Mouse (Mus musculus) midbrain, embryonic 16.5 days (tissue): ENCODE measurements around the gene Ccdc86. TPM values are rescaled to one million over a fixed set of nuclear protein-coding genes. Genes with fewer than 3 reads are reported as not detected.
A peak's percentile ranks its signal among the peaks of the same experiment; 100 is the strongest.

Experiments used
- ATAC-seq: fragments of 200-750 bp; cut with Nextera tagmentation; 2 replicates; pipeline ENCODE4 v1.8.0; 2017; ENCODE audit warnings: moderate TSS enrichment
- H3K27ac ChIP-seq: fragments of 300-500 bp; sonication (generic); 2 replicates; pipeline ENCODE4 v1.5.1; 2014; ENCODE audit warnings: mild to moderate bottlenecking, low read length, mixed read lengths
- H3K27me3 ChIP-seq: fragments of 300-500 bp; sonication (generic); 2 replicates; pipeline ENCODE4 v1.6.1; 2014; ENCODE audit warnings: low read depth, low read length, mixed read lengths; ENCODE audit not compliant: control insufficient read depth, insufficient read depth
- H3K36me3 ChIP-seq: fragments of 300-500 bp; sonication (generic); 2 replicates; pipeline ENCODE4 v1.6.1; 2014; ENCODE audit warnings: mild to moderate bottlenecking, low read length, moderate library complexity, mixed read lengths; ENCODE audit not compliant: control insufficient read depth, insufficient read depth
- H3K4me1 ChIP-seq: fragments of 300-500 bp; sonication (generic); 2 replicates; pipeline ENCODE4 v1.6.1; 2014; ENCODE audit warnings: mild to moderate bottlenecking, low read length, mixed read lengths; ENCODE audit not compliant: control insufficient read depth, insufficient read depth
- H3K4me2 ChIP-seq: fragments of 300-500 bp; sonication (generic); 2 replicates; pipeline ENCODE4 v1.6.1; 2014; ENCODE audit warnings: mild to moderate bottlenecking, low read length, mixed read lengths
- H3K4me3 ChIP-seq: fragments of 300-500 bp; sonication (generic); 2 replicates; pipeline ENCODE4 v1.5.1; 2014; ENCODE audit warnings: low read depth, mild to moderate bottlenecking, low read length, moderate library complexity, mixed read lengths
- H3K9ac ChIP-seq: fragments of 300-500 bp; sonication (generic); 2 replicates; pipeline ENCODE4 v1.6.1; 2014; ENCODE audit warnings: low read depth, low read length, mixed read lengths
- H3K9me3 ChIP-seq: fragments of 300-500 bp; sonication (generic); replicated peaks from 2 replicates; pipeline ENCODE4 v1.6.1; 2014; ENCODE audit warnings: mild to moderate bottlenecking, low read length, mixed read lengths; ENCODE audit not compliant: control insufficient read depth, poor library complexity, severe bottlenecking
- WGBS: fragments of 180-500 bp; shearing (Covaris S2); extraction: QIAGEN DNeasy Blood & Tissue Kit; methylation state at CpG from one replicate; pipeline ENCODE4 v1.1.7; 2014; 5-methylcytosine and 5-hydroxymethylcytosine counted together
- polyA plus RNA-seq: library from polyadenylated mRNA; unstranded; fragments of >200 nt; fragmentation: Nextera tagmentation; extraction: Ambion mirVana; gene quantifications from 2 replicates; pipeline ENCODE4 v1.2.1, GENCODE M21; 2015

Gene Ccdc86
- polyA plus RNA-seq, 1 experiment from 2014 or later = 13.5 TPM

DNA sequence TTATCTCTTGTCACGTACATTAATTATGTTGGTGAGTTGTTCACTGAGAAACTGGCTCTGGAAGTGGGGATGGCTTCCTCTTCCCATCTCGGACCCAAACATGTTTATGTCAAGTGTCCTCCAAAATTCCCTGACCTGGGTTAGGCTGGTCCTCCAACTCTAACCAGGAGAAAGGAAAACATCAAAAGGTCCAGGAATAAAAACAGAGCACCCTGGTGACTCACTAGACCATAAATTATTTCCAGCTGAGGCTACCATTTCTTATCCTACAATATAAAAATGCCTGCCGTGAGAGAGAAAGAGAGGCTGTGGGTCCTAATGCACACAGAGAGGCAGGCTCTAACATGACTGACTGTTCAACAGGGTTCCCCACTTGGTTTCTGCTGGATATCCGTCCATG, 24.8 kb downstream of the Ccdc86 start:
- H3K9me3 ChIP-seq = no peaks in the 10 kb centered on the region
- no peaks in the 10 kb centered on the region for H3K27me3 ChIP-seq
- no peak overlapping the region for H3K9ac ChIP-seq
- H3K36me3 ChIP-seq = no peaks in the 10 kb centered on the region
- no peak overlapping the region for H3K4me2 ChIP-seq
- no peaks in the 10 kb centered on the region for H3K4me1 ChIP-seq
- no peak for ATAC-seq
- H3K4me3 ChIP-seq = no peak overlapping the region
- H3K27ac ChIP-seq = no peak overlapping the region
- 66% methylated on average over 4 of the region's 4 CpGs for WGBS

DNA sequence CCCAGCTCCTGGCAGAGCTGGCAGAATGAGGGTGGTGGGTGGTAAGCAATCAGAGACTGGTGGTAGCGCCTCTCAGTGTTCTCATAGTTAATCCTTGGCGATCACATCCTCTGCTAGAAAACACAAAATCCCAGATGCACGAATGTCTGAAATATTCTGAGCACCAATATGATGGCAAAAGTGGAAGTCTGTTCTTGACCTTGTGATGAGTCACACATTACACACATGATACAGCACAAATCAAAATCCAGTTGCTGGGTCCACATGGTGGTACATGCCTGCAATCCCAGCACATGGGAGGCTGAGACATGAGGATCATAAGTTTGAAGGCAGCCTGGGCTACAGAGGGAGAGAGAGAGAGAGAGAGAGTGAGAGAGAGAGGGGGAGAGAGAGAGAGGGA, 28.0 kb downstream of the Ccdc86 start:
- Histone ChIP-seq H3K4me2 (no peak overlapping the region), H3K4me1 (0 out of 2 replicates have a peak, but pooled peaks cover 2% of the 10 kb centered on the region), H3K4me3 (no peak overlapping the region), H3K36me3 (no peaks in the 10 kb centered on the region), H3K27ac (no peak overlapping the region), H3K27me3 (no peaks in the 10 kb centered on the region), H3K9ac (no peak overlapping the region), H3K9me3 (no peaks in the 10 kb centered on the region)
- ATAC-seq = no peak
- WGBS = 70% methylated on average over 3 of the region's 3 CpGs

DNA sequence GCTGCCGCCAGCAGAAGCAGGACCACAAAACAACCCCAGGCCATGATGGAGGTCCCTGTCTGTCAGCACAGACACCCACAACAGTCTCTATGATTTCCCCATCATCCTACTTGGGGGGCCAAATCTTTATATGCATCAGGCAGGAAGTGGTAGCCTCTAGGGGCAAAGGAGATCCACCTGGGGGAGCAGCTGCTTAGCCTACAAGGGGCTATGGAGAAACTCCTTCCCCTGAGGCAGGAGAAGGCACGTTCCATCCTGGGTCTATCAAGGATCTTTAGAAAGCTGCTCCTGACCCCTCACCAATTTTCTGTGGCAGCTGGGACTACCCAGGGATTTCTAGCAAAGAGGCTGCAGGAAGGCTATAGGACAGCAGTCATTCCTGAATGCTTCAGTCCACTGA, 28.5 kb downstream of the Ccdc86 start, which contains the start of gene Zp1:
Zp1 (minus strand) TSS at position 101 of the 400 bp plus-strand sequence.
- Histone ChIP-seq H3K4me1 (0 out of 2 replicates have a peak, but pooled peaks cover 2% of the 10 kb centered on the region), H3K4me3 (no peak within 1 kb of the TSS), H3K9me3 (no peaks in the 10 kb centered on the region), H3K9ac (no peak within 1 kb of the TSS), H3K36me3 (no peaks in the 10 kb centered on the region), H3K4me2 (no peak within 1 kb of the TSS), H3K27ac (no peak within 1 kb of the TSS), H3K27me3 (no peaks in the 10 kb centered on the region)
- WGBS = 68% methylated on average over 2 of the region's 2 CpGs
- ATAC-seq = no peak

DNA sequence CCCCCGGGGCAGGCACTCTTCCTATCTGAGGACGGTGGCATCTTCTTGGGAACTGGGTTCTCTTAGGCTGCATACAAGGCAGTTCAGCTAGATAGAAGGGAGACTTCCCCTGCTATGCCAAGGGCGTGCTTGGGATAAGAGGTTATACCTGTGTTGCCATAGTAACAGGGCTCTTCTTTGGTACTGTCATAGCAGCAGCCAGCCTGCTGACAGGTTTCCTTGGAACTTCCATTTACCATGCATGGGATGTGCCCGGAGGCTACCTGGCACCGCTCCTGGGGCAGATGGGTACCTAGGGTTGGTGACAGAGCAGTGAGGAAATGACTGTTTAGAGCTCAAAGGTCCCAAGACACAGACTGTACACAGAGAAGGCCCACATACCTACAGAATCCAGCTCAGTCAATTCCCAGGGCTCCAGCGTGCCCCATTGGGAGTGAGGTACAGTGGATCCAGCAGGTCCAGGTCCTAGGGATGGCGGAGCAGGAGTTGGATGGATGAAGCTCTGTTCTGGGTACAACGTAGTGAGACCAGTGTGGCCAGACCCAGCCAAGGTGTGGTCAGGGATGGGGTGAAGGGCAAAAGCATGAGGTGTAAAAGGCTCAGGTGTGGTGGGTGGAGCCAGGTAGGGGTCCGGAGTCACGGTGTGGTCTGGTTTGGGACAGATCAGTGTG, 30.6 kb downstream of the Ccdc86 start:
- 0 out of 2 replicates have a peak, but pooled peaks cover 2% of the 10 kb centered on the region for H3K4me1 ChIP-seq
- no peaks in the 10 kb centered on the region for H3K27me3 ChIP-seq
- no peak overlapping the region for H3K4me2 ChIP-seq
- ATAC-seq = peak; percentile 78
- H3K4me3 ChIP-seq = no peak overlapping the region
- no peaks in the 10 kb centered on the region for H3K36me3 ChIP-seq
- 77% methylated on average over 10 of the region's 10 CpGs for WGBS
- H3K9ac ChIP-seq = no peak overlapping the region
- no peaks in the 10 kb centered on the region for H3K9me3 ChIP-seq
- no peak overlapping the region for H3K27ac ChIP-seq

DNA sequence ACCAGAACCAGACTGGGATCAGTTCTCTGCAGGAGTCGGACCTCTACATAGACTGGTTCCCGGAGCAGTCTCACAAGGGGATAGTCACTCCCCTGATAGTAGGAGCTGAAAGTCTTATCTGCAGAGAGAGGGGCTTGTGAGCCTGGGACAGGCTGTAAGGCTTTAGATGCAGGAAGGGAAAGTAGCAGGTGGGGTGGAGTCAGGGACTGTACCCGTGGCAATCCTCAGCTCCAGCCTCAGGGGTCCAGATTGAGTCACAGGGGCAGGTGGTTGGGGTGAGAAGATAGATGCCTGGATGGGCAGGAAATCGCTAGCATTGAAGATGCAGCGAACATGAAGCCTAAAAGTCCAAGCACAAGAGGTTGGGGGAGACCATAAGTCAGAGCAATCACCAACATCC, 32.6 kb downstream of the Ccdc86 start:
- H3K4me1 ChIP-seq = 0 out of 2 replicates have a peak, but pooled peaks cover 2% of the 10 kb centered on the region
- no peaks in the 10 kb centered on the region for H3K9me3 ChIP-seq
- no peak overlapping the region for H3K9ac ChIP-seq
- 72% methylated on average over 5 of the region's 5 CpGs for WGBS
- no peaks in the 10 kb centered on the region for H3K36me3 ChIP-seq
- ATAC-seq = no peak
- no peak overlapping the region for H3K4me3 ChIP-seq
- no peak overlapping the region for H3K27ac ChIP-seq
- H3K27me3 ChIP-seq = no peaks in the 10 kb centered on the region
- H3K4me2 ChIP-seq = no peak overlapping the region

DNA sequence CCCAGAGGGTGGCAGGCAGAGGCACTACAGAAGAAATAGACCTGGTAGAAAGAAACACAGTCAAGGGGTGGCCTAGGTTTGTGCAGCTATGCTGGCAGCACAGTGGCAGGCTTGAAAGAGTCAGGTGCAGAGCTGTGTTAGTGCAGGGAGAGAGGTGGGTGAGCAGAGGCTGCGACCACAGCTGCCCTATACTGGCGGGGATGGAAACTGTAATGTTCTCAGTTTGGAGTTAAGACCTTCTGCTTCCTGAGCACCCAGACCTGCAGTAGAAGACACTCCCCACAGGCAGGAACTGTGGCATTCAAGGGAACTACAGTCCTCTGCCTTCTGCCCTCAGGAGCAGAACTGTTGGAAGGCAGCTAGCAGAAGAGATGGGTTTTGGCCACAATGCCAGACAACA, 34.2 kb downstream of the Ccdc86 start:
- Histone ChIP-seq H3K27ac (no peak overlapping the region), H3K4me1 (0 out of 2 replicates have a peak, but pooled peaks cover 2% of the 10 kb centered on the region), H3K9me3 (no peaks in the 10 kb centered on the region), H3K9ac (no peak overlapping the region), H3K4me3 (no peak overlapping the region), H3K36me3 (no peaks in the 10 kb centered on the region), H3K4me2 (no peak overlapping the region), H3K27me3 (no peaks in the 10 kb centered on the region)
- WGBS = 77% methylated on average over 2 of the region's 2 CpGs
- no peak for ATAC-seq

DNA sequence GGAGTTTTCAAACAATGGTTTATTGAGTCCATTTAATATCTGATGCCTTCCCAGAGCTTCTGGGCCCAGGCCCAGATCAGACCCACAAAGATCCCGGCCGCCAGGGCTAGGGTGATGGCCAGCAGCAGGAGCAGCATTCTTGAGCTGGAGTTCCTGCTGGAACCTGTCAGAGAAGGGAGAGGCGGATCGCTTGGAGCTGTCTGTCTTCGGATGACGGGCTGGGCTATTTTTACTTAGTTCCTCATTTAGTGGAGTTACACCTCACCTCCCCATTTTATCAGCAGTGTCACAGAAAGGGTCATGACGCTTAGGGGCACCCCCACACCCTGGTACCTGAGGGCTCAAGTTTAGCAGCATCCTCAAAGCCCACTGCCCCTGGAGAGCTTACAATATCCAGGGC, 34.8 kb downstream of the Ccdc86 start:
- H3K4me1 ChIP-seq = 0 out of 2 replicates have a peak, but pooled peaks cover 2% of the 10 kb centered on the region
- no peaks in the 10 kb centered on the region for H3K36me3 ChIP-seq
- no peaks in the 10 kb centered on the region for H3K9me3 ChIP-seq
- no peak overlapping the region for H3K9ac ChIP-seq
- H3K27me3 ChIP-seq = no peaks in the 10 kb centered on the region
- 77% methylated on average over 7 of the region's 7 CpGs for WGBS
- no peak for ATAC-seq
- H3K4me3 ChIP-seq = no peak overlapping the region
- no peak overlapping the region for H3K27ac ChIP-seq
- H3K4me2 ChIP-seq = no peak overlapping the region

DNA sequence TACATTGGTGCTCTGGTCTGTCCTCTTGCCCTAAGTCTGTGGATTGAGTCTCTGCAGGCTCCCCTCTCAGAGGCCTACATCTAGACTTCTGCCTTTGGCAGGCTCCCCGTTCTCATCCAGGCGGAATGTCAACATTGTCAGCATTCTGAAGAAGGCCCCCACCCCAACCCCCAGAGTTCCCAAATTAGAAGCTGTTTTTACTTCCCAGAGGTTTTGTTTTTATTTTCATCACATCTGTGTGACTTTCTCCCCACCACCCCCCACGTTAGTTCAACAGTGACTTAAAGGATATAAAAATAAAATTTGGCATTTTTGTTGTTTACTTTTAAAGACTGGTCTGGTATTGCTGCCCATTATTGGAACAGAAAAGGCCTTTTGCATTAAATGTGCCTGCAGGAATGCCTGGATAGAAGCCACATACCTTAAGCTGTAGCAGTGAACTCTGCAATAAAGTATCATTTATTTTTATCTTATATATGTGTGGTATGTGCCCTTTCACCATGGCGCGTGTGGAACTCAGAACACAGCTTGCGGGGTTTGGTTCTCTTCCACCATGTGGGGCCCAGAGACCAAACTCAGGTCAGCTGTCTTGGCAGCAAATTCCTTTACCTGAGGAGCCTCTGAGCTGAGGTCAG, 39.9 kb downstream of the Ccdc86 start:
- Histone ChIP-seq H3K4me3 (no peak overlapping the region), H3K9me3 (no peaks in the 10 kb centered on the region), H3K27me3 (no peaks in the 10 kb centered on the region), H3K4me2 (no peak overlapping the region), H3K4me1 (no peaks in the 10 kb centered on the region), H3K9ac (no peak overlapping the region), H3K36me3 (peaks cover 15% of the 10 kb centered on the region), H3K27ac (no peak overlapping the region)
- no peak for ATAC-seq
- 88% methylated on average over 6 of the region's 6 CpGs for WGBS

DNA sequence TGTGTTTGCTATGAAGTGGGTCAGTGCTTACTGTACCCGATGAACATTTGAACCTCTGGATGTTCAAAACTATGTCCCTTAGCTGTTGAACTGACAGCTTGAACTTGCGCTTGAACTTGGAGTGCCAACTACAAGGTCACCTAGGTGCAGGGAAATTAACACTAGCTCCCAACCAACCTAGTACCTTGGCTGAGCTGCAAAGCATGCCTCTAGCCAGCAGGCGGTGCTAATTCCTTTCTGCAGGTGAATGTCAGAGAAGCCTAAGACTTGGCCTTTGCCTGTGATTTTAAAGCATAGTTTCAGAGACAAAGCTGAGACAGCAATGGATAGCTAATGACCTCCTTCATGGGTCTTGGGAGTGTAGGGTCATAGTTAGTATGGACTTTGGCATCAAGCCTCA, 41.2 kb downstream of the Ccdc86 start:
- Histone ChIP-seq H3K36me3 (peaks cover 27% of the 10 kb centered on the region), H3K9me3 (no peaks in the 10 kb centered on the region)
- WGBS = 63% methylated on average over 3 of the region's 3 CpGs

More for the DNA sequence above, 41.2 kb downstream of the Ccdc86 start:
- ATAC-seq = peak; percentile 36; the same call in 1 of the 2 replicates
- Histone ChIP-seq H3K27me3 (no peaks in the 10 kb centered on the region), H3K4me1 (no peaks in the 10 kb centered on the region), H3K27ac (no peak overlapping the region), H3K9ac (no peak overlapping the region), H3K4me3 (no peak overlapping the region), H3K4me2 (no peak overlapping the region)
